8 mouse cellular contexts compared by ENCODE assay signal in the genomic region with DNA sequence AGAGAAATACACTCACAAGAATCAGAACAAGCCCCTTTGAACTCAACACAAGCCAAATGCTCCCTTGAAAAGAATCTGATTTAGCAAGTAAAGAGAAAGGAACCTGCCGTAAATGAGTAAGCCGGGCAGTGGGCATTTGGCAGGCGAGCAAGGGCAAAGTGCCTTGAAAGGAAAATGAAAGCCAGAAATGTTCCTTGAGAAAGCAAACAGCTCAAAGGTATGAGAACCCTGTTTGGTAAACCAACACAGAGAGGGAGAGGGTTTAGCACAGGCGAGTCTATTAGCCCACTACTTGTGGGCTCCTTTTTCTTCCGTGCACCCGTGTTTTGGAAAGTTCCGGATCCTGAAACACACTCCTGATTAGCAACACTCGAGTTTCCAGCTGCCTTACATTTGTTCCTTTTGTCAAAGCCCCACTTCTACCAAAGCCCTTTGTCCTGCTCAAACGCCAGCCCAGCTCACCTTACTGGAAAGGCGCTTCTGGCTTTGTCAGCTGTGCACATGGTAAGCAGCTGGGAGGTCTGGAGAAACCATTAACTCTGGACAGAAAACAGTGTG.
A peak's percentile ranks its signal among the peaks of the same experiment; 100 is the strongest.
DNase-seq lines count a peak whose midpoint lies in the region; ATAC-seq and TF ChIP-seq lines count a peak whose summit lies in the region.

No protein-coding gene starts in this region.

- DNase-seq in adrenal gland, adult 2 months = peak; percentile 39
- DNase-seq in adrenal gland, adult 18-20 months (ENCODE audit: low spot score in 2 of 2) = no peak
- DNase-seq in embryo, embryonic 10.5 days (ENCODE audit: low spot score) = peak; percentile 71
- peak; percentile 70 for DNase-seq in limb, embryonic 14.5 days (ENCODE audit: low spot score)
- DNase-seq in right cerebral cortex, postnatal 4 days = no peak
- DNase-seq in frontal cortex, postnatal 10 days (ENCODE audit: low spot score in 2 of 2) = no peak
- DNase-seq in spleen, adult 12 weeks (ENCODE audit: low spot score) = no peak

- H3K9ac ChIP-seq in hindbrain, embryonic 13.5 days = no peak overlapping the region; the same call in 1 of the 2 replicates
- peak overlapping the region; percentile 6; the same call in 1 of the 2 replicates for H3K9ac ChIP-seq in limb, embryonic 14.5 days (ENCODE audit: low read depth, low read length, severe bottlenecking)

- no peaks in the 10 kb centered on the region for H3K36me3 ChIP-seq in hindbrain, embryonic 13.5 days
- no peaks in the 10 kb centered on the region for H3K36me3 ChIP-seq in limb, embryonic 14.5 days (ENCODE audit: control insufficient read depth, insufficient read depth, low read length)

- H3K4me2 ChIP-seq in hindbrain, embryonic 13.5 days = peak overlapping the region; percentile 35
- H3K4me2 ChIP-seq in limb, embryonic 14.5 days (replicated peaks; ENCODE audit: low read depth, low read length, severe bottlenecking) = peak overlapping the region; percentile 41

- 0 out of 2 replicates have a peak, but pooled peaks have one; percentile 3 for ATAC-seq in hindbrain, embryonic 13.5 days (ENCODE audit: low FRiP score)
- peak; percentile 88 for ATAC-seq in limb, embryonic 14.5 days (ENCODE audit: low FRiP score, low read depth)

- peak overlapping the region; percentile 65 for H3K27ac ChIP-seq in hindbrain, embryonic 13.5 days
- H3K27ac ChIP-seq in limb, embryonic 14.5 days (replicated peaks; ENCODE audit: low read depth, low read length) = peak overlapping the region; percentile 40; the same call in 1 of the 2 replicates

- no peaks in the 10 kb centered on the region for H3K9me3 ChIP-seq in hindbrain, embryonic 13.5 days
- no peaks in the 10 kb centered on the region for H3K9me3 ChIP-seq in limb, embryonic 14.5 days (ENCODE audit: control insufficient read depth, low read length)

- H3K4me3 ChIP-seq in hindbrain, embryonic 13.5 days = no peak overlapping the region
- H3K4me3 ChIP-seq in limb, embryonic 14.5 days (replicated peaks; ENCODE audit: low read length) = peak overlapping the region; percentile 4

- peaks cover 89% of the 10 kb centered on the region for H3K4me1 ChIP-seq in hindbrain, embryonic 13.5 days (replicated peaks)
- H3K4me1 ChIP-seq in limb, embryonic 14.5 days (ENCODE audit: control insufficient read depth, insufficient read depth, low read length) = peaks cover 24% of the 10 kb centered on the region

- no peak for TF ChIP-seq POLR2A in limb, embryonic 14.5 days (IDR thresholded peaks at IDR 0.05; ENCODE audit: borderline replicate concordance, extremely low read depth, insufficient read depth, insufficient read length)

- WGBS in hindbrain, embryonic 13.5 days = 33% methylated on average over 10 of the region's 10 CpGs
- WGBS in limb, embryonic 14.5 days = 24% methylated on average over 10 of the region's 10 CpGs

- no peaks in the 10 kb centered on the region for H3K27me3 ChIP-seq in hindbrain, embryonic 13.5 days
- no peaks in the 10 kb centered on the region for H3K27me3 ChIP-seq in limb, embryonic 14.5 days (ENCODE audit: control insufficient read depth, insufficient read depth, low read length)

Comparison
In these comparisons a context has a peak if more than half of its experiments do, and no peak if none do; other contexts are left out.
1. DNase-seq: peak in adrenal gland, adult 2 months (single experiment), embryo, embryonic 10.5 days (single experiment) and limb, embryonic 14.5 days (single experiment); none in adrenal gland, adult 18-20 months (0 of 2), right cerebral cortex, postnatal 4 days (single experiment), frontal cortex, postnatal 10 days (0 of 2) and spleen, adult 12 weeks (single experiment).